Mouse (Mus musculus) midbrain, embryonic 13.5 days (tissue): ENCODE results near the gene Zfp446. TPM values are rescaled to one million over a fixed set of nuclear protein-coding genes. Genes with fewer than 3 reads are reported as not detected.

Experiments used
- ATAC-seq: fragments of 200-750 bp; cut with Nextera tagmentation; 2 replicates; pipeline ENCODE4 v1.8.0; 2017; ENCODE audit warnings: mild to moderate bottlenecking, moderate TSS enrichment, moderate library complexity
- H3K27ac ChIP-seq: fragments of 300-500 bp; sonication (generic); 2 replicates; pipeline ENCODE4 v1.5.1; 2015; ENCODE audit warnings: inconsistent platforms, mild to moderate bottlenecking, moderate library complexity
- H3K27me3 ChIP-seq: fragments of 300-500 bp; sonication (generic); 2 replicates; pipeline ENCODE4 v1.6.1; 2015; ENCODE audit warnings: mild to moderate bottlenecking, inconsistent platforms
- H3K36me3 ChIP-seq: fragments of 300-500 bp; sonication (generic); 2 replicates; pipeline ENCODE4 v1.6.1; 2015; ENCODE audit warnings: mild to moderate bottlenecking, inconsistent platforms
- H3K4me1 ChIP-seq: fragments of 300-500 bp; sonication (generic); replicated peaks from 2 replicates; pipeline ENCODE4 v1.6.1; 2015; ENCODE audit warnings: inconsistent platforms
- H3K4me2 ChIP-seq: fragments of 300-500 bp; sonication (generic); replicated peaks from 2 replicates; pipeline ENCODE4 v1.6.1; 2015; ENCODE audit warnings: moderate library complexity, mild to moderate bottlenecking, inconsistent platforms
- H3K4me3 ChIP-seq: fragments of 300-500 bp; sonication (generic); replicated peaks from 2 replicates; pipeline ENCODE4 v1.5.1; 2015; ENCODE audit warnings: mild to moderate bottlenecking, inconsistent platforms
- H3K9ac ChIP-seq: fragments of 300-500 bp; sonication (generic); replicated peaks from 2 replicates; pipeline ENCODE4 v1.6.1; 2015; ENCODE audit warnings: mild to moderate bottlenecking, inconsistent platforms
- H3K9me3 ChIP-seq: fragments of 300-500 bp; sonication (generic); 2 replicates; pipeline ENCODE4 v1.6.1; 2016; ENCODE audit warnings: mild to moderate bottlenecking, inconsistent platforms
- WGBS: fragments of 180-500 bp; shearing (Covaris S2); methylation state at CpG from one replicate; pipeline ENCODE4 v1.1.7; 2015; 5-methylcytosine and 5-hydroxymethylcytosine counted together
- polyA plus RNA-seq: library from polyadenylated mRNA; unstranded; fragments of >200 nt; fragmentation: Nextera tagmentation; extraction: Ambion mirVana; gene quantifications from 2 replicates; pipeline ENCODE4 v1.2.1, GENCODE M21; 2015

The Zfp446 gene
- polyA plus RNA-seq, 1 experiment from 2014 or later = 16.2 TPM

GRCm38 (mm10) chr7:12993148-12993547, 15.5 kb downstream of the Zfp446 start:
- Histone ChIP-seq H3K27me3 (no peaks in the 10 kb centered on the region), H3K4me2 (no peak overlapping the region), H3K4me1 (no peaks in the 10 kb centered on the region), H3K36me3 (no peaks in the 10 kb centered on the region), H3K9ac (no peak overlapping the region), H3K4me3 (no peak overlapping the region), H3K9me3 (no peaks in the 10 kb centered on the region), H3K27ac (no peak overlapping the region)
- no peak for ATAC-seq
- WGBS = 90% methylated on average over 10 of the region's 10 CpGs

- H3K27ac ChIP-seq = no peak overlapping the region
- no peak for ATAC-seq
- H3K27me3 ChIP-seq = no peaks in the 10 kb centered on the region
- H3K4me1 ChIP-seq = no peaks in the 10 kb centered on the region
- H3K9ac ChIP-seq = no peak overlapping the region
- no peaks in the 10 kb centered on the region for H3K36me3 ChIP-seq
- no peak overlapping the region for H3K4me3 ChIP-seq
- H3K9me3 ChIP-seq = no peaks in the 10 kb centered on the region
- no peak overlapping the region for H3K4me2 ChIP-seq
Observed at GRCm38 (mm10) chr7:12995862-12996261, 18.2 kb downstream of the Zfp446 start.

- Histone ChIP-seq H3K4me2 (no peak overlapping the region), H3K4me1 (no peaks in the 10 kb centered on the region), H3K9me3 (no peaks in the 10 kb centered on the region), H3K27ac (no peak overlapping the region), H3K9ac (no peak overlapping the region), H3K4me3 (no peak overlapping the region), H3K36me3 (no peaks in the 10 kb centered on the region), H3K27me3 (no peaks in the 10 kb centered on the region)
- WGBS = 73% methylated on average over 5 of the region's 5 CpGs
- ATAC-seq = no peak
Observed at GRCm38 (mm10) chr7:12997230-12997629, 19.6 kb downstream of the Zfp446 start.

- Histone ChIP-seq H3K27me3 (no peaks in the 10 kb centered on the region), H3K27ac (no peak within 1 kb of the TSS), H3K4me1 (no peaks in the 10 kb centered on the region), H3K9me3 (no peaks in the 10 kb centered on the region), H3K4me2 (no peak within 1 kb of the TSS), H3K36me3 (no peaks in the 10 kb centered on the region), H3K9ac (no peak within 1 kb of the TSS), H3K4me3 (no peak within 1 kb of the TSS)
- 76% methylated on average over 5 of the region's 5 CpGs for WGBS
- no peak for ATAC-seq
Observed at GRCm38 (mm10) chr7:12998053-12998452, 20.4 kb downstream of the Zfp446 start, which contains the start of gene Slc27a5. TSS of gene Slc27a5 (minus strand) at chr7:12998192.

- Histone ChIP-seq H3K4me3 (no peak within 1 kb of the TSS), H3K36me3 (0 out of 2 replicates have a peak, but pooled peaks cover 1% of the 10 kb centered on the region), H3K4me2 (no peak within 1 kb of the TSS), H3K9me3 (no peaks in the 10 kb centered on the region), H3K4me1 (no peaks in the 10 kb centered on the region), H3K27ac (no peak within 1 kb of the TSS), H3K27me3 (no peaks in the 10 kb centered on the region), H3K9ac (no peak within 1 kb of the TSS)
- no peak for ATAC-seq
- 91% methylated on average over 3 of the region's 3 CpGs for WGBS
Observed at GRCm38 (mm10) chr7:12998851-12999250, 21.2 kb downstream of the Zfp446 start, which contains the start of gene Trim28. TSS of gene Trim28 (plus strand) at chr7:12999114.

- no peak overlapping the region for H3K9ac ChIP-seq
- no peaks in the 10 kb centered on the region for H3K9me3 ChIP-seq
- ATAC-seq = no peak
- no peak overlapping the region for H3K27ac ChIP-seq
- H3K4me2 ChIP-seq = no peak overlapping the region
- H3K4me1 ChIP-seq = no peaks in the 10 kb centered on the region
- H3K36me3 ChIP-seq = peaks cover 25% of the 10 kb centered on the region
- no peaks in the 10 kb centered on the region for H3K27me3 ChIP-seq
- 66% methylated on average over 1 of the region's 1 CpGs for WGBS
- no peak overlapping the region for H3K4me3 ChIP-seq
Observed at GRCm38 (mm10) chr7:13001584-13001983, 23.9 kb downstream of the Zfp446 start.

GRCm38 (mm10) chr7:13003380-13003779, 25.7 kb downstream of the Zfp446 start:
- Histone ChIP-seq H3K36me3 (peaks cover 40% of the 10 kb centered on the region), H3K4me3 (no peak overlapping the region), H3K27ac (no peak overlapping the region), H3K9ac (no peak overlapping the region), H3K9me3 (no peaks in the 10 kb centered on the region), H3K4me1 (peaks cover 15% of the 10 kb centered on the region), H3K27me3 (peaks cover 4% of the 10 kb centered on the region; the same call in 1 of the 2 replicates), H3K4me2 (no peak overlapping the region)
- WGBS = 78% methylated on average over 5 of the region's 5 CpGs
- no peak for ATAC-seq

GRCm38 (mm10) chr7:13006011-13006410, 28.4 kb downstream of the Zfp446 start:
- Histone ChIP-seq H3K9ac (no peak overlapping the region), H3K4me2 (no peak overlapping the region), H3K4me1 (peaks cover 29% of the 10 kb centered on the region), H3K4me3 (no peak overlapping the region), H3K27me3 (peaks cover 4% of the 10 kb centered on the region; the same call in 1 of the 2 replicates), H3K9me3 (no peaks in the 10 kb centered on the region), H3K36me3 (peaks cover 40% of the 10 kb centered on the region), H3K27ac (no peak overlapping the region)
- WGBS = 92% methylated on average over 17 of the region's 17 CpGs
- ATAC-seq = no peak

- Histone ChIP-seq H3K27ac (no peak overlapping the region), H3K9ac (no peak overlapping the region), H3K4me2 (no peak overlapping the region), H3K4me3 (no peak overlapping the region), H3K9me3 (no peaks in the 10 kb centered on the region), H3K27me3 (peaks cover 4% of the 10 kb centered on the region; the same call in 1 of the 2 replicates), H3K4me1 (peaks cover 29% of the 10 kb centered on the region), H3K36me3 (peaks cover 40% of the 10 kb centered on the region)
- 83% methylated on average over 10 of the region's 10 CpGs for WGBS
- no peak for ATAC-seq
Observed at GRCm38 (mm10) chr7:13006531-13006930, 28.9 kb downstream of the Zfp446 start.

GRCm38 (mm10) chr7:13007341-13008092, 29.9 kb downstream of the Zfp446 start:
- Histone ChIP-seq H3K9me3 (no peaks in the 10 kb centered on the region), H3K4me1 (peaks cover 29% of the 10 kb centered on the region), H3K27ac (no peak overlapping the region), H3K4me3 (no peak overlapping the region), H3K27me3 (peaks cover 4% of the 10 kb centered on the region; the same call in 1 of the 2 replicates), H3K4me2 (peak overlapping the region; percentile 81), H3K36me3 (peaks cover 40% of the 10 kb centered on the region), H3K9ac (peak overlapping the region; percentile 86)
- WGBS = 39% methylated on average over 57 of the region's 57 CpGs
- no peak for ATAC-seq

GRCm38 (mm10) chr7:13009143-13010004, 31.7 kb downstream of the Zfp446 start:
- peak; percentile 92 for ATAC-seq
- Histone ChIP-seq H3K9ac (peak overlapping the region; percentile 86), H3K27me3 (peaks cover 4% of the 10 kb centered on the region; the same call in 1 of the 2 replicates), H3K9me3 (no peaks in the 10 kb centered on the region), H3K27ac (peak overlapping the region; percentile 93), H3K4me3 (peak overlapping the region; percentile 70), H3K36me3 (peaks cover 34% of the 10 kb centered on the region), H3K4me2 (peak overlapping the region; percentile 81), H3K4me1 (peaks cover 29% of the 10 kb centered on the region)
- WGBS = 0% methylated on average over 42 of the region's 42 CpGs
